Mouse (Mus musculus) midbrain, embryonic 15.5 days (tissue): ENCODE measurements around the gene Ift122. TPM values are rescaled to one million over a fixed set of nuclear protein-coding genes. Genes with fewer than 3 reads are reported as not detected.

Source experiments
- ATAC-seq: fragments of 200-750 bp; cut with Nextera tagmentation; replicated peaks from 2 replicates; pipeline ENCODE4 v1.8.0; 2017; ENCODE audit warnings: moderate TSS enrichment
- H3K27ac ChIP-seq: fragments of 300-500 bp; sonication (generic); 2 replicates; pipeline ENCODE4 v1.5.1; 2015; ENCODE audit warnings: mild to moderate bottlenecking, inconsistent platforms
- H3K27me3 ChIP-seq: fragments of 300-500 bp; sonication (generic); replicated peaks from 2 replicates; pipeline ENCODE4 v1.6.1; 2015; ENCODE audit warnings: inconsistent platforms
- H3K36me3 ChIP-seq: fragments of 300-500 bp; sonication (generic); replicated peaks from 2 replicates; pipeline ENCODE4 v1.6.1; 2015; ENCODE audit warnings: inconsistent platforms
- H3K4me1 ChIP-seq: fragments of 300-500 bp; sonication (generic); 2 replicates; pipeline ENCODE4 v1.6.1; 2015; ENCODE audit warnings: inconsistent platforms
- H3K4me2 ChIP-seq: fragments of 300-500 bp; sonication (generic); 2 replicates; pipeline ENCODE4 v1.6.1; 2015; ENCODE audit warnings: inconsistent platforms, mild to moderate bottlenecking, moderate library complexity
- H3K4me3 ChIP-seq: fragments of 300-500 bp; sonication (generic); 2 replicates; pipeline ENCODE4 v1.5.1; 2015; ENCODE audit warnings: mild to moderate bottlenecking, inconsistent platforms
- H3K9ac ChIP-seq: fragments of 300-500 bp; sonication (generic); 2 replicates; pipeline ENCODE4 v1.6.1; 2015; ENCODE audit warnings: mild to moderate bottlenecking, inconsistent platforms
- H3K9me3 ChIP-seq: fragments of 300-500 bp; sonication (generic); 2 replicates; pipeline ENCODE4 v1.6.1; 2016; ENCODE audit warnings: inconsistent platforms
- WGBS: fragments of 180-500 bp; shearing (Covaris S2); methylation state at CpG from one replicate; pipeline ENCODE4 v1.1.7; 2015; ENCODE audit warnings: mixed read lengths; 5-methylcytosine and 5-hydroxymethylcytosine counted together
- polyA plus RNA-seq: library from polyadenylated mRNA; unstranded; fragments of >200 nt; fragmentation: Nextera tagmentation; extraction: Ambion mirVana; gene quantifications from 2 replicates; pipeline ENCODE4 v1.2.1, GENCODE M21; 2015

Ift122 gene
- polyA plus RNA-seq, 1 experiment from 2014 or later, result 33.1 TPM

DNA sequence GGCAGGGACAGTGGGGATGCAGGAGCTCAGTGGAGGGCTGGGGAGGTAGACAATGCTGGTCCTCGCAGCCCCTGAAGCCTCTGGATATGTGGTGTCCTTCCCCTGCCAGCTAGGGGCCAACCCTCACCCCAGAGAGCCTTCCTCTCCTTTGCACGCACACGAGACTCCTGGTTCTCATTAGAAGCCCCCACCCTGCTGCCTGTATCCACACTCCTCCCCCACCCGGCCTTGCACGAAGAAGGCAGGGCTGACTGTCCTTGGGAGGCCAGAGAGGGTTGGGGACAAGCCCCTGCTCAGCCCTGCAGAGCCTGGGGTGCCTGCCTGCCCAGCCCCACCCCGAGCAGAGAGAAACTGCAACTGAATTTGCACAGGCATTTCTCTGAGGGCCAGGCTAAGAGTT lies 104.4 kb downstream of the Ift122 start:
- no peaks in the 10 kb centered on the region for H3K36me3 ChIP-seq
- no peak overlapping the region for H3K9ac ChIP-seq
- ATAC-seq, result no peak
- no peak overlapping the region for H3K27ac ChIP-seq
- no peaks in the 10 kb centered on the region for H3K27me3 ChIP-seq
- peaks cover 8% of the 10 kb centered on the region; the same call in 1 of the 2 replicates for H3K4me1 ChIP-seq
- H3K9me3 ChIP-seq, result no peaks in the 10 kb centered on the region
- no peak overlapping the region for H3K4me3 ChIP-seq
- WGBS, result 39% methylated on average over 6 of the region's 6 CpGs
- no peak overlapping the region for H3K4me2 ChIP-seq

DNA sequence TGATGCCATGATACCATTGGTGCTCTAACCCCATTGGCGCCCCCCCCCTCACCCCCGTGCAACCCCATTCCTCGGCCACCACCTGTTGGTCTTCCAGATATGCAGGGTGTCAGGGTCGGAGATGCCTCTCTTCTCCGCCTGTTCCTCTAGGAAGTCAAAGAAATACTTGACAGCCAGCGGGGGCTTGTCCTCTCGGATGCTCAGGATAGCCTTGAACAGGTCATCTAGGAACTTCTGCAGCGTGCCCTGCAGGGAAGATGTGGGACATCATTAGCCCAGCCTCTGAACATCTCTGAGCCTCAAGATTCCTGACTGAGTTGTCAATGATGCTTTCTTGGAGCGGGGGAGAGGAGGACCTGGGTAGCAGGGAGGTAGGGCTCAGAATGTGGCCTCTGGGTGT lies 105.2 kb downstream of the Ift122 start:
- no peaks in the 10 kb centered on the region for H3K36me3 ChIP-seq
- H3K9me3 ChIP-seq, result no peaks in the 10 kb centered on the region
- H3K27me3 ChIP-seq, result no peaks in the 10 kb centered on the region
- H3K4me2 ChIP-seq, result no peak overlapping the region
- 91% methylated on average over 9 of the region's 9 CpGs for WGBS
- peaks cover 8% of the 10 kb centered on the region; the same call in 1 of the 2 replicates for H3K4me1 ChIP-seq
- no peak overlapping the region for H3K27ac ChIP-seq
- ATAC-seq, result no peak
- H3K9ac ChIP-seq, result no peak overlapping the region
- no peak overlapping the region for H3K4me3 ChIP-seq

DNA sequence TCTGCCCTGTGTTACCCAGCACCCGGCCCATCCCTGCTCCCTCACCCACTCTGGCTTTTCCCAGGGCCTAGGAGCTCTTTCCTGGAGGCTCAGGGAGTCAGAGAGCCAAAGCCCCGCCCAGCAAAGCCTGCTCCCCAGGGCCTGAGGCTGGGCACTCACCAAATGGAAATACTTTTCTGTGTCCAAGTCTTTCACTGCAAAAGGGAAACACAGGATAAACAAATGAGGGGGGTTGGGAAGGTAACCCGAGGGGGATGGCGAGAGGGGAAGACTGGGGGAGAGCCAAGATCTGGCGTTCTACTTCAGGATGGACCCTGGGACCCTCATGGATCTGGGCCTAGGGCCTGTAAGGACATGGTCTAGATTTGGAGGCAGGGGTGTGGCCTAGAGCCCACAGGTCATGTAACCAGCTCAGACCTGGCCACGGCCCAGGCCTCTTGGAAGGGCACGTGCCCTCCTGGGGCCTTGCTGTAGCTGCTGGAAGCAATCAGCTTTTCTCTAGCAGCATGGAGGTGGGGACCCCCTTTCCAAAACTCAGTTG lies 106.0 kb downstream of the Ift122 start:
- no peak overlapping the region for H3K4me3 ChIP-seq
- peaks cover 8% of the 10 kb centered on the region; the same call in 1 of the 2 replicates for H3K4me1 ChIP-seq
- no peak for ATAC-seq
- H3K4me2 ChIP-seq, result no peak overlapping the region
- WGBS, result 75% methylated on average over 7 of the region's 7 CpGs
- H3K27ac ChIP-seq, result no peak overlapping the region
- H3K36me3 ChIP-seq, result no peaks in the 10 kb centered on the region
- H3K27me3 ChIP-seq, result no peaks in the 10 kb centered on the region
- no peaks in the 10 kb centered on the region for H3K9me3 ChIP-seq
- H3K9ac ChIP-seq, result no peak overlapping the region

DNA sequence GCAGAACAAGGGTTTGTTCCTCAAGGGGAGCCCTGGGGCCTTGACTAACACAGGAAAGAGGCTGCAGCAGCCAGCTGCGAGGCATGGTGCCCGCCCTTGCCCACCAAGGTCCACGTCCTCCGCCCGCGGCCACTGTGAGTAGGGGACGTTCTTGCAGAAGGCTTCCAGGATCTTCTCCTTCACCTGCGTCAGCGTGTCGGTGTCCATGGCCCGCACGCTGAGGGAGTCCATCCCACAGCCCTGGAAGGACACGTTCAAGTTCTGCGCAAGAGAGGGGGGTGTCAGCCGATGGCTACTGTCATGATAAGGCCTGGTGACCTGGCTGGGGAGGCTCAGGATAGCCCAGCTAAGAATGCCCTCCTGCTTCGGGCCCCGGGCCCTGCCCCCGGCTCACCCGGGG lies 107.1 kb downstream of the Ift122 start:
- H3K4me2 ChIP-seq, result no peak overlapping the region
- no peaks in the 10 kb centered on the region for H3K9me3 ChIP-seq
- no peaks in the 10 kb centered on the region for H3K36me3 ChIP-seq
- no peak for ATAC-seq
- no peak overlapping the region for H3K9ac ChIP-seq
- H3K4me3 ChIP-seq, result no peak overlapping the region
- H3K27me3 ChIP-seq, result no peaks in the 10 kb centered on the region
- H3K27ac ChIP-seq, result no peak overlapping the region
- peaks cover 8% of the 10 kb centered on the region; the same call in 1 of the 2 replicates for H3K4me1 ChIP-seq
- 91% methylated on average over 19 of the region's 19 CpGs for WGBS

DNA sequence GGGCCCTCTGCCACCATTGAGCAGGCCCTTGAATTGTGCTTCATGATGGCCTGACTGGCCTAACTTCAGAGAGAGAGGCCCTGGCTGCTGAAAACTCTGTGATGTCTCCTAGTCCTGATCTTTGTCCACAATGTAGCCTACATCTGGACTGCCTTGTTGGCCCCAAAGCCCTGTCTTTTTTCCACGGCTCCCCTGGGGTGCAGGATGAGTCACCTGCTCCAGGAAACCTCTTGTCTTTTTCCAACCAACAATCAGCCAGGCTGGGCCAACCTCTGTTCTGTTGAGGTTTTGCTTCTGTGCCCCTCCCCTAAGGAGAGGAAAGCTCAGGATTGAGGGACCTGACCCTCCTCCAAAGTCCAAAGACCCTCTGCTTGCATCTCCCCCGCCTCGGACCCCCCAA lies 108.5 kb downstream of the Ift122 start:
- WGBS, result 79% methylated on average over 3 of the region's 3 CpGs

DNA sequence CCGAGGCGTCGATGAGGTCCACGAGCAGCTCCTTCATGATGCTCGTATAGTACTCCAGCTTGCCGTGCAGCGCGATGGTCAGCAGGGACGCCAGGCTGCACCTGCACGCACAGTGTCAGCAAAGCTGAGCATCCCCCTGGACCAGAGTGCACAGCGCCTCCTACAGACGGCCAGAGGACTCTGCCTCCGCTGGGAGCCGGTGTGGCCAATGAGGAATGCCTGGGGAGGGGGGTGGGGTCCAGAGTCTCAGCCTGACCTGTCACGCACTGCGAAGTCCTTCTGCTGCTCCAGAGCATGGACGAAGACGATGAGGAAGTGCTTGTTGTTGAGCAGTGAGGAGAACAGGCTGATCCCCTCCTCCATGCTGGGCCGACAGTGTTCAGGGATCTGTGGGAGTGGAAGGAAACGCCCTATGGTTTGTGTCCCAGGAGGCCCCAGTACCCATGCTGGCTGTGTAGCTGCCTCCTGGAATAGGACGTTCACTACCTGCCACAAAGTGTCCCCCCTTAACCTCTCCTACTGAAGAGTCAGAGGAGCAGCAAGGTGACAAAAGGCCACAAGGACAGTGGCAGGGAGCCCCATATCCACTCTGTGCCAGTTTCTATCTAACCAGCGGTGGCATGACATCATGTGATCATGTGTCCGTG lies 109.3 kb downstream of the Ift122 start:
- Histone ChIP-seq H3K27me3 (no peaks in the 10 kb centered on the region), H3K4me2 (no peak overlapping the region), H3K4me3 (no peak overlapping the region), H3K27ac (no peak overlapping the region), H3K9me3 (no peaks in the 10 kb centered on the region), H3K36me3 (no peaks in the 10 kb centered on the region), H3K4me1 (peaks cover 3% of the 10 kb centered on the region; the same call in 1 of the 2 replicates), H3K9ac (no peak overlapping the region)
- no peak for ATAC-seq
- 37% methylated on average over 23 of the region's 23 CpGs for WGBS

More for the DNA sequence above, 108.5 kb downstream of the Ift122 start:
- Histone ChIP-seq H3K27me3 (no peaks in the 10 kb centered on the region), H3K4me1 (peaks cover 8% of the 10 kb centered on the region; the same call in 1 of the 2 replicates), H3K4me2 (no peak overlapping the region), H3K9me3 (no peaks in the 10 kb centered on the region), H3K4me3 (no peak overlapping the region), H3K27ac (no peak overlapping the region), H3K36me3 (no peaks in the 10 kb centered on the region), H3K9ac (no peak overlapping the region)
- no peak for ATAC-seq

DNA sequence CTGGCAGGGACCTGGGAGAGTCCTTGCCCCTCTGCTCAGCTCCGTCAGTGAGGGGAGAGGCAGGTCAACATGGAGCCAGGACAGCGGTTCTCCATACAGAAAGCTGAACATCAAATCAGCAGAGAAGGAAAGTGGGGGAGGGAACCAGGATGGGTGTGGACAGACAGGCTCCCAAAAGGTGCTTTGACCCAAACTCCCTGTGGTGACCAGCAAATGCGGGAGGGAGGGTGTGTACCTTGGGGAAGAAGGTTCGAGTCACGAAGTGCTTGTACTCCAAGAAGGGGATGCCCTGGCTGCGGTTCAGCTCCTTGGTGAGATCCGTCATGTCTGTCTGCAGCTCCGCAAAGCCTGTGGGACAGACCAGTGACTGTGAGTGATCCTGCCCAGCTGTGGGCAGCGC lies 110.4 kb downstream of the Ift122 start:
- 0 out of 2 replicates have a peak, but pooled peaks cover 3% of the 10 kb centered on the region for H3K4me1 ChIP-seq
- H3K27me3 ChIP-seq, result no peaks in the 10 kb centered on the region
- no peak overlapping the region for H3K4me3 ChIP-seq
- ATAC-seq, result no peak
- H3K4me2 ChIP-seq, result no peak overlapping the region
- no peaks in the 10 kb centered on the region for H3K9me3 ChIP-seq
- H3K36me3 ChIP-seq, result no peaks in the 10 kb centered on the region
- no peak overlapping the region for H3K9ac ChIP-seq
- H3K27ac ChIP-seq, result no peak overlapping the region
- 81% methylated on average over 9 of the region's 9 CpGs for WGBS

DNA sequence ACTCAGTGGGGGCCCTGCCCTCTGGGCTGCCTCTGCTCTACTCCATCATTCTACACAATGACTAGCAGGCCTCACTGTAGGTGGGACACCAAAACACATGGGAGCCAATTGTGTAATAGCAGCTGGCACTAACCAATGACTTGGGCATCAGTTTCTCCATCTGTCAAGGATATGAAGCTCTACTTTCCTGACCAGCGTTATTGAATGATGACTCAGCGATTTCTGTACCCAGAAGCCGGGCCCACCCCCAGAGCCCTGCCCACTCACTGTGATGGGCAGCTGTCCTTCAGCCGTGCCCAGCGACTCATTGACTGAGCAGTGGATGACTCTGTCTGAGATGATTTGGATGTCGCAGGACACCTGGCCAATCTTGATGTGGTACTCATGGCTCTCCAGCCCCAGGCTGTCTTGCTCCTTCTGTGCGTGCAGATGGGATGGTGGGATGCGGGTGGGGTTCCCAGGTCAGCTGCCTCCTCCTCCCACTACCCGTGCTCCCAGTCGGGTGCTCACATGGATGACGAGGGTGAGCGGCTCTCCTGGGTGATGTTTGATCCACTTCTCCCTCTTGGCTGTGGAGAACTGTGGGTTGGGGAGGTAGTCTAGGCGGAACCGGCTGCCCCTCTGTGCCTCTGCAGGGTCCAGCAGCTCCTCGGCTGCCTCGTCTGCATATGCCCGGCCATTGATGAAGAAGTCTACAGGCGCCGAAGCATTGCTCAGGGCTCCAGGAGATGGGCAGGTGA lies 113.1 kb downstream of the Ift122 start:
- Histone ChIP-seq H3K36me3 (no peaks in the 10 kb centered on the region), H3K4me3 (no peak overlapping the region), H3K4me1 (peaks cover 7% of the 10 kb centered on the region; the same call in 1 of the 2 replicates), H3K27me3 (no peaks in the 10 kb centered on the region), H3K4me2 (no peak overlapping the region), H3K27ac (no peak overlapping the region), H3K9ac (no peak overlapping the region), H3K9me3 (no peaks in the 10 kb centered on the region)
- WGBS, result 94% methylated on average over 19 of the region's 19 CpGs
- ATAC-seq, result no peak

DNA sequence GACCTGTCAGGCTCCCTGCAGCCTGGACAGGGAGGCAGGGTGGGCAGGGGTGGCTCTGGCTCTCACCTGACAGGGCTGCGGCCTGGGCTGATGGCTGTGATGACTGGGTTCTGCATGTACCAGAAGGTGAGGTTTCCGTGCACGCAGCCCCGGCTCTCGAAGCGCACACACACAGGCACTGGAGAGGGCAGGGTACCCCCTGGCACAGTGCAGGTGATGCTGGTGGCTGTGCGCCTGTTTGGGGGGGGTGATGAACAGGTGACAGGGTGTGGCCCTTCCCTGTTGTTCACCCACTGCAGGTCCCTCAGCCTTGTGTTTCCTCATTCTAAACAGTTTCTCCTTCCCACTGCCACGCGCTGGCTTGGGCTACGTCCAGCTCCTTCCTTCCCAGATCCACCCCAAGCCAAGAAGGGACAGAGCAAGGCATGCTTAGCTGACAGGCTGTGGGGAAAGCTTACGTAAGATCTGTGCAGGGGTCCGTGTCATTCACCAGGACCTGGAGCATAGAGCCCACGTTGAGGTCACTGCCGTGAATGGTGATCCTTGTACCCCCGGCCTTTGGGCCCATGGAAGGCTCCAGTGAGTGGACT lies 114.1 kb downstream of the Ift122 start:
- no peak overlapping the region for H3K9ac ChIP-seq
- no peaks in the 10 kb centered on the region for H3K36me3 ChIP-seq
- 90% methylated on average over 15 of the region's 15 CpGs for WGBS
- peaks cover 14% of the 10 kb centered on the region; the same call in 1 of the 2 replicates for H3K4me1 ChIP-seq
- no peak for ATAC-seq
- H3K4me3 ChIP-seq, result no peak overlapping the region
- no peak overlapping the region for H3K27ac ChIP-seq
- H3K9me3 ChIP-seq, result no peaks in the 10 kb centered on the region
- no peak overlapping the region for H3K4me2 ChIP-seq
- no peaks in the 10 kb centered on the region for H3K27me3 ChIP-seq

DNA sequence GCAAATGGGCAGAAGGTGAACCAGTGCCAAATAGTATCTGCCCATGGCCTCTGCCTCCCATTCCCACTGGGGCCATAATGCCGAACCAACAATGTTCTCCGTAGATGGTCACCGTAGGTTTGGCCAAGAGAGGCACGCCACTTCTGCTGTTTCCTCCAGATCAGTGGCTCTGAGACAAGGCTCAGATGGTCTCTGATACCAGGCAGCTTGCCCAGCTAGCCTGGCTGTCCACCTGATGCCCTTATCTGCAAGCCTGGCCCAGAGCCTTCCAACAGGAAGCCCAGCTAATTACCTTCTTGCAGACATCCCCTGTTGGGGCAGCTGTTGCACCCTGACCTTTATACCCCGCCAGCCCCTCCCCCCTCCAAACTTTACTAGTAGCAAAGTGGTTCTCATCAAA lies 114.8 kb downstream of the Ift122 start:
- no peak overlapping the region for H3K9ac ChIP-seq
- 82% methylated on average over 5 of the region's 5 CpGs for WGBS
- H3K36me3 ChIP-seq, result no peaks in the 10 kb centered on the region
- no peak for ATAC-seq
- no peak overlapping the region for H3K4me2 ChIP-seq
- H3K4me3 ChIP-seq, result no peak overlapping the region
- H3K9me3 ChIP-seq, result no peaks in the 10 kb centered on the region
- H3K27ac ChIP-seq, result no peak overlapping the region
- H3K4me1 ChIP-seq, result peaks cover 13% of the 10 kb centered on the region; the same call in 1 of the 2 replicates
- no peaks in the 10 kb centered on the region for H3K27me3 ChIP-seq

DNA sequence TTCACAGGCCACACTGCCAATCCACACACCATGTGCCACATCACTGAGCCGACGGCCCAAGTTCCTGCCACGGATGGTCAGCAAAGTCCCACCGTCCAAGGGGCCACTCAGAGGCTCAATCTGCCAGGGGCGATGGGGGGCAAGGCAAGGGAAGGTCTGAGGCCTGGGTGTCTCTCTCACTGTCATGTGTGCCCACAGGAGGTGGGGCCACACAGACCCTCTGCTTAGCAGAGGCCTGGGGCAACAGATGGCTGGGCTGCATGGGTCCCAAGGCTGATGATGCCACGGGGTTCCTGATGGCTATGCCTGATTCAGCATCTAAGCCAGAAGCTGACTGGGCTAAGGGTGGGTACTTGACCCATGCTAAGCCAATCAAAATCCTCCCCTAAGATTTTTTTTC lies 115.4 kb downstream of the Ift122 start:
- H3K27me3 ChIP-seq, result no peaks in the 10 kb centered on the region
- H3K9ac ChIP-seq, result no peak overlapping the region
- H3K27ac ChIP-seq, result no peak overlapping the region
- H3K4me2 ChIP-seq, result no peak overlapping the region
- H3K9me3 ChIP-seq, result no peaks in the 10 kb centered on the region
- H3K4me3 ChIP-seq, result no peak overlapping the region
- peaks cover 13% of the 10 kb centered on the region; the same call in 1 of the 2 replicates for H3K4me1 ChIP-seq
- WGBS, result 69% methylated on average over 6 of the region's 6 CpGs
- ATAC-seq, result 0 out of 2 replicates have a peak, but pooled peaks have one; percentile 28
- H3K36me3 ChIP-seq, result no peaks in the 10 kb centered on the region

DNA sequence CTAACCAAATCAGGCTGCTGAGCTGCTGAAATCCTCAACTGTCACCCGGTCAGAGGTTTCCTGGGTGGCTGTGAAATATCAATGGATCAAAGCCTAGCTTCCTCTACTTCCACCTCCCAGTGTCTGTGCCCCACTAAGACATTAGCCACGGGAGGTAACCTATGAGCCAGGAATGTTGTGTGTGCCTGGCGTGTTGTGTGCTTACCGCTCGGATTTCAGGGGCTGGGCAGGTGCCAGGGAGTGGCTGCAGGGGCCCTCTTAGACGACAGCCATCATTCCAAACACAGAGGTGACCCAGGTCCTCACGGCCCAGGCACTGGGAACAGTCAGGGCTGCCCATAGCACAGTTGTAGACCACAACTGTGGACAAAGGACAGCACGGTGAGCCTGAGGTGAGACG lies 115.8 kb downstream of the Ift122 start:
- H3K4me1 ChIP-seq, result peaks cover 17% of the 10 kb centered on the region; the same call in 1 of the 2 replicates
- 71% methylated on average over 9 of the region's 9 CpGs for WGBS
- no peak for ATAC-seq
- H3K4me2 ChIP-seq, result no peak overlapping the region
- H3K27ac ChIP-seq, result no peak overlapping the region
- no peaks in the 10 kb centered on the region for H3K27me3 ChIP-seq
- no peak overlapping the region for H3K4me3 ChIP-seq
- no peak overlapping the region for H3K9ac ChIP-seq
- no peaks in the 10 kb centered on the region for H3K36me3 ChIP-seq
- H3K9me3 ChIP-seq, result no peaks in the 10 kb centered on the region
